Mouse (Mus musculus): ENCODE data around the gene Plcb2.

The Plcb2 gene

GRCm38 (mm10) chr2:118687791-118688190, 40.4 kb downstream of the Plcb2 start:
- DNase-seq (ENCODE audit: low spot score in 2 of 2), result no peak

- no peak for DNase-seq (ENCODE audit: low spot score in 2 of 2)
Observed at GRCm38 (mm10) chr2:118686693-118687092, 41.5 kb downstream of the Plcb2 start.

- no peak for DNase-seq (ENCODE audit: low spot score in 2 of 2)
Observed at GRCm38 (mm10) chr2:118685088-118685487, 43.1 kb downstream of the Plcb2 start.

- DNase-seq (ENCODE audit: low spot score in 2 of 2), result no peak
Observed at GRCm38 (mm10) chr2:118682544-118683260, 45.5 kb downstream of the Plcb2 start.

GRCm38 (mm10) chr2:118680926-118681325, 47.3 kb downstream of the Plcb2 start:
- DNase-seq (ENCODE audit: low spot score in 2 of 2), result no peak

GRCm38 (mm10) chr2:118679577-118679976, 48.7 kb downstream of the Plcb2 start:
- DNase-seq (ENCODE audit: low spot score in 2 of 2), result no peak

GRCm38 (mm10) chr2:118677817-118678216, 50.4 kb downstream of the Plcb2 start:
- no peak for DNase-seq (ENCODE audit: low spot score in 2 of 2)

- DNase-seq (ENCODE audit: low spot score in 2 of 2), result no peak
Observed at GRCm38 (mm10) chr2:118676839-118677741, 51.1 kb downstream of the Plcb2 start.

- no peak for DNase-seq (ENCODE audit: low spot score in 2 of 2)
Observed at GRCm38 (mm10) chr2:118674500-118674899, 53.7 kb downstream of the Plcb2 start.

GRCm38 (mm10) chr2:118673686-118674465, 54.4 kb downstream of the Plcb2 start:
- no peak for DNase-seq (ENCODE audit: low spot score in 2 of 2)

GRCm38 (mm10) chr2:118671728-118672127, 56.5 kb downstream of the Plcb2 start:
- no peak for DNase-seq (ENCODE audit: low spot score in 2 of 2)

- no peak for DNase-seq (ENCODE audit: low spot score in 2 of 2)
Observed at GRCm38 (mm10) chr2:118669785-118670184, 58.5 kb downstream of the Plcb2 start.

- DNase-seq (ENCODE audit: low spot score in 2 of 2), result no peak
Observed at GRCm38 (mm10) chr2:118669245-118669644, 59.0 kb downstream of the Plcb2 start.

GRCm38 (mm10) chr2:118667181-118667580, 61.1 kb downstream of the Plcb2 start:
- no peak for DNase-seq (ENCODE audit: low spot score in 2 of 2)

- DNase-seq (ENCODE audit: low spot score in 2 of 2), result no peak
Observed at GRCm38 (mm10) chr2:118665616-118666015, 62.6 kb downstream of the Plcb2 start.

- no peak for DNase-seq (ENCODE audit: low spot score in 2 of 2)
Observed at GRCm38 (mm10) chr2:118664975-118665516, 63.2 kb downstream of the Plcb2 start.

GRCm38 (mm10) chr2:118663804-118664766, 64.2 kb downstream of the Plcb2 start:
- DNase-seq (ENCODE audit: low spot score in 2 of 2), result no peak

- no peak for DNase-seq (ENCODE audit: low spot score in 2 of 2)
Observed at GRCm38 (mm10) chr2:118662902-118663803, 65.1 kb downstream of the Plcb2 start, which contains the start of gene Pak6. TSS of gene Pak6 (plus strand) at chr2:118663303.

GRCm38 (mm10) chr2:118661891-118662290, 66.3 kb downstream of the Plcb2 start:
- DNase-seq (ENCODE audit: low spot score in 2 of 2), result no peak
